Mouse (Mus musculus): ENCODE data around the gene Gm5938. TPM values are rescaled to one million over a fixed set of nuclear protein-coding genes. Genes with fewer than 3 reads are reported as not detected.

Gm5938 gene
- not detected in 2 replicates for polyA plus RNA-seq (2015; fragmentation: Nextera tagmentation; extraction: Ambion mirVana)

DNA sequence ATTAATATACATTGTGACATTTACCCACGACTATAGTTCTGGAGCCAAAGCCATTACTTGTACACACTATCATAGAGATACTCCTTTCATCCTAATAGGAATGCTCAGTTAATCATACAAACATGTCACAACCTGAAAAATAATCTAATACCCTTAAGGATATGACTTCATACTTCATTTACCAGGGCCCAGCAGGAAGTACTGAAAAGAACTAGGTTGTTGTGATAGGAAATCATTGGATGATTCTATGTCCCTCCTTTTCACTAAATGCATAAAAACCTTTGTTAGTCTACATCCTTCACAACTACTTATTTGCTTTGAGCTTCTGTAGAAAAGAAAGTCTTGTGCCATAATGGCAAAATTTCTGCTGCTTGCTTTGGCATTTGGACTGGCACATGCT, at the start of gene Gm5938:
TSS of gene Gm5938 (plus strand) at position 301 of the 400 bp plus-strand sequence.
- Histone ChIP-seq H3K4me1 (ENCODE audit: control insufficient read depth, insufficient read depth, low read depth, low read length) (no peaks in the 10 kb centered on the region), H3K36me3 (ENCODE audit: control insufficient read depth, insufficient read depth, low read length) (no peaks in the 10 kb centered on the region), H3K27ac (ENCODE audit: low read depth, low read length) (no peak within 1 kb of the TSS), H3K4me3 (ENCODE audit: low read length) (no peak within 1 kb of the TSS), H3K27me3 (replicated peaks; ENCODE audit: control insufficient read depth, insufficient read depth, low read length) (no peaks in the 10 kb centered on the region), H3K9ac (ENCODE audit: low read depth, low read length) (no peak within 1 kb of the TSS), H3K9me3 (ENCODE audit: control insufficient read depth, low read length) (no peaks in the 10 kb centered on the region), H3K4me2 (ENCODE audit: low read length) (no peak within 1 kb of the TSS)
- 78% methylated on average over 1 of the region's 1 CpGs for WGBS
- ATAC-seq = no peak

DNA sequence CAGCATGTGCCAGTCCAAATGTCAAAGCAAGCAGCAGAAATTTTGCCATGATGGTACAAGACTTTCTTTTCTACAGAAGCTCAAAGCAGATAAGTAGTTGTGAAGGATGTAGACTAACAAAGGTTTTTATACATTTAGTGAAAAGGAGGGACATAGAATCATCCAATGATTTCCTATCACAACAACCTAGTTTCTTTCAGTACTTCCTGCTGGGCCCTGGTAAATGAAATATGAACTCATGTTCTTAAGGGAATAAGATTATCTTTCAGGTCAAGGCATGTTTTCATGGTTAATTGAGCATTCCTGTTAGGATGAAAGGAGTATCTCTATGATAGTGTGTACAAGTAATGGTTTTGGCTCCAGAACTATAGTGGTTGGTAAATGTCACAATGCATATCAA, 34.0 kb upstream of the Gm5938 start, which contains the start of gene Obp1a:
TSS of gene Obp1a (minus strand) at position 101 of the 400 bp plus-strand sequence.
- Histone ChIP-seq H3K4me1 (ENCODE audit: control insufficient read depth, insufficient read depth, low read depth, low read length) (no peaks in the 10 kb centered on the region), H3K4me3 (ENCODE audit: low read length) (no peak within 1 kb of the TSS), H3K9ac (ENCODE audit: low read depth, low read length) (no peak within 1 kb of the TSS), H3K27me3 (replicated peaks; ENCODE audit: control insufficient read depth, insufficient read depth, low read length) (no peaks in the 10 kb centered on the region), H3K9me3 (ENCODE audit: control insufficient read depth, low read length) (no peaks in the 10 kb centered on the region), H3K4me2 (ENCODE audit: low read length) (no peak within 1 kb of the TSS), H3K27ac (ENCODE audit: low read depth, low read length) (no peak within 1 kb of the TSS), H3K36me3 (ENCODE audit: control insufficient read depth, insufficient read depth, low read length) (no peaks in the 10 kb centered on the region)
- ATAC-seq = no peak

Other genes starting within 250 kb of the Gm5938 start
- gene 5430402E10Rik, start 200.4 kb upstream of the Gm5938 start, polyA plus RNA-seq (2015; fragmentation: Nextera tagmentation; extraction: Ambion mirVana) = not detected in 2 replicates
- gene Obp1a, start 34.1 kb upstream of the Gm5938 start, polyA plus RNA-seq (2015; fragmentation: Nextera tagmentation; extraction: Ambion mirVana) = not detected in 2 replicates
- not detected in 2 replicates for gene Obp1b, start 61.3 kb downstream of the Gm5938 start, polyA plus RNA-seq (2015; fragmentation: Nextera tagmentation; extraction: Ambion mirVana)
- gene Gm14743, start 120.5 kb downstream of the Gm5938 start, polyA plus RNA-seq (2015; fragmentation: Nextera tagmentation; extraction: Ambion mirVana) = not detected in 2 replicates
- gene 4930480E11Rik, start 244.2 kb downstream of the Gm5938 start, polyA plus RNA-seq (2015; fragmentation: Nextera tagmentation; extraction: Ambion mirVana) = not detected in 2 replicates